Mouse (Mus musculus) intestine, embryonic 15.5 days (tissue): ENCODE measurements around the gene Ppp1r11. TPM values are rescaled to one million over a fixed set of nuclear protein-coding genes. Genes with fewer than 3 reads are reported as not detected.

ENCODE experiments used
- ATAC-seq: fragments of 200-750 bp; cut with Nextera tagmentation; 2 replicates; pipeline ENCODE4 v1.8.0; 2017; ENCODE audit warnings: moderate TSS enrichment, moderate library complexity
- H3K27ac ChIP-seq: fragments of 300-500 bp; sonication (generic); 2 replicates; pipeline ENCODE4 v1.5.1; 2015; ENCODE audit warnings: mild to moderate bottlenecking, inconsistent platforms
- H3K27me3 ChIP-seq: fragments of 300-500 bp; sonication (generic); replicated peaks from 2 replicates; pipeline ENCODE4 v1.6.1; 2015; ENCODE audit warnings: inconsistent platforms
- H3K36me3 ChIP-seq: fragments of 300-500 bp; sonication (generic); 2 replicates; pipeline ENCODE4 v1.6.1; 2015; ENCODE audit warnings: inconsistent platforms
- H3K4me1 ChIP-seq: fragments of 300-500 bp; sonication (generic); replicated peaks from 2 replicates; pipeline ENCODE4 v1.6.1; 2015; ENCODE audit warnings: inconsistent platforms
- H3K4me2 ChIP-seq: fragments of 300-500 bp; sonication (generic); replicated peaks from 2 replicates; pipeline ENCODE4 v1.6.1; 2015; ENCODE audit warnings: mild to moderate bottlenecking, inconsistent platforms
- H3K4me3 ChIP-seq: fragments of 300-500 bp; sonication (generic); replicated peaks from 2 replicates; pipeline ENCODE4 v1.5.1; 2015; ENCODE audit warnings: inconsistent platforms
- H3K9ac ChIP-seq: fragments of 300-500 bp; sonication (generic); 2 replicates; pipeline ENCODE4 v1.6.1; 2015; ENCODE audit warnings: inconsistent platforms
- H3K9me3 ChIP-seq: fragments of 300-500 bp; sonication (generic); 2 replicates; pipeline ENCODE4 v1.6.1; 2016; ENCODE audit warnings: inconsistent platforms
- WGBS: fragments of 180-500 bp; shearing (Covaris S2); methylation state at CpG from one replicate; pipeline ENCODE4 v1.1.7; 2015; 5-methylcytosine and 5-hydroxymethylcytosine counted together
- polyA plus RNA-seq: library from polyadenylated mRNA; unstranded; fragments of >200 nt; fragmentation: Nextera tagmentation; extraction: Ambion mirVana; gene quantifications from 2 replicates; pipeline ENCODE4 v1.2.1, GENCODE M21; 2015

Ppp1r11 gene
- polyA plus RNA-seq, 1 experiment from 2014 or later, result 95.4 TPM

GRCm38 (mm10) chr17:36900691-36901090 is 50.9 kb downstream of the Ppp1r11 start:
- no peak for ATAC-seq
- Histone ChIP-seq H3K4me3 (no peak overlapping the region), H3K36me3 (no peaks in the 10 kb centered on the region), H3K4me1 (no peaks in the 10 kb centered on the region), H3K27me3 (no peaks in the 10 kb centered on the region), H3K4me2 (peak overlapping the region; percentile 50), H3K9ac (no peak overlapping the region), H3K27ac (no peak overlapping the region), H3K9me3 (no peaks in the 10 kb centered on the region)
- 46% methylated on average over 1 of the region's 1 CpGs for WGBS

- 89% methylated on average over 5 of the region's 5 CpGs for WGBS
- H3K36me3 ChIP-seq, result no peaks in the 10 kb centered on the region
- H3K9me3 ChIP-seq, result no peaks in the 10 kb centered on the region
- H3K4me3 ChIP-seq, result peak overlapping the region; percentile 22
- H3K4me2 ChIP-seq, result peak overlapping the region; percentile 50
- no peaks in the 10 kb centered on the region for H3K4me1 ChIP-seq
- no peak overlapping the region for H3K9ac ChIP-seq
- H3K27me3 ChIP-seq, result no peaks in the 10 kb centered on the region
- no peak for ATAC-seq
- no peak overlapping the region for H3K27ac ChIP-seq
These were observed 51.5 kb downstream of the Ppp1r11 start for GRCm38 (mm10) chr17:36900001-36900400.

GRCm38 (mm10) chr17:36899376-36899775 is 52.2 kb downstream of the Ppp1r11 start:
- H3K27me3 ChIP-seq, result no peaks in the 10 kb centered on the region
- H3K9ac ChIP-seq, result no peak overlapping the region
- WGBS, result 86% methylated on average over 4 of the region's 4 CpGs
- peak overlapping the region; percentile 22 for H3K4me3 ChIP-seq
- peak overlapping the region; percentile 50 for H3K4me2 ChIP-seq
- H3K4me1 ChIP-seq, result no peaks in the 10 kb centered on the region
- no peaks in the 10 kb centered on the region for H3K36me3 ChIP-seq
- no peak for ATAC-seq
- no peak overlapping the region for H3K27ac ChIP-seq
- no peaks in the 10 kb centered on the region for H3K9me3 ChIP-seq

Other genes starting within 250 kb of the Ppp1r11 start
- not detected in 2 replicates for gene H2-M10.5, start 178.8 kb downstream of the Ppp1r11 start, polyA plus RNA-seq
- not detected in 2 replicates for gene H2-M10.6, start 139.6 kb downstream of the Ppp1r11 start, polyA plus RNA-seq
- 38.0 and 41.5 TPM in 2 replicates for gene Trim26, start 114.6 kb downstream of the Ppp1r11 start, polyA plus RNA-seq
- gene Trim15, start 84.5 kb downstream of the Ppp1r11 start, polyA plus RNA-seq, result 4.6 and 6.1 TPM in 2 replicates
- gene Trim10, start 82.2 kb downstream of the Ppp1r11 start, polyA plus RNA-seq, result 4.8 and 5.2 TPM in 2 replicates
- gene Trim40, start 61.6 kb downstream of the Ppp1r11 start, polyA plus RNA-seq, result 0.78 and 1.2 TPM in 2 replicates
- gene Trim31, start 53.6 kb downstream of the Ppp1r11 start, polyA plus RNA-seq, result 43.1 and 47.6 TPM in 2 replicates
- 1.7 and 1.8 TPM in 2 replicates for gene Rnf39, start 8.8 kb downstream of the Ppp1r11 start, polyA plus RNA-seq
- 69.5 and 76.3 TPM in 2 replicates for gene Znrd1, start 6.8 kb upstream of the Ppp1r11 start, polyA plus RNA-seq
- 6.3 TPM in 2 replicates for gene Znrd1as, start 6.9 kb upstream of the Ppp1r11 start, polyA plus RNA-seq
- not detected in 2 replicates for gene 2410137M14Rik, start 29.5 kb upstream of the Ppp1r11 start, polyA plus RNA-seq
- gene H2-M5, start 37.8 kb upstream of the Ppp1r11 start, polyA plus RNA-seq, result 0.24 and 0.28 TPM in 2 replicates
- gene Zfp57, start 49.4 kb upstream of the Ppp1r11 start, polyA plus RNA-seq, result 49.9 and 57.6 TPM in 2 replicates
- 0.13 and 0.14 TPM in 2 replicates for gene Mog, start 71.7 kb upstream of the Ppp1r11 start, polyA plus RNA-seq
- gene Gabbr1, start 94.2 kb upstream of the Ppp1r11 start, polyA plus RNA-seq, result 6.0 and 7.6 TPM in 2 replicates
- 0.08 TPM in 1 of 2 replicates, not detected in the other for gene Olfr90, start 136.8 kb upstream of the Ppp1r11 start, polyA plus RNA-seq
- not detected in 2 replicates for gene Olfr91, start 146.5 kb upstream of the Ppp1r11 start, polyA plus RNA-seq
- not detected in 2 replicates for gene Olfr92, start 168.3 kb upstream of the Ppp1r11 start, polyA plus RNA-seq
- gene Olfr93, start 209.8 kb upstream of the Ppp1r11 start, polyA plus RNA-seq, result not detected in 2 replicates
- not detected in 2 replicates for gene Ubd, start 242.2 kb upstream of the Ppp1r11 start, polyA plus RNA-seq
- gene Olfr94, start 249.3 kb upstream of the Ppp1r11 start, polyA plus RNA-seq, result not detected in 2 replicates